Mouse (Mus musculus): ENCODE data around the gene Cacna1a.
"Not testable (repeated sequence)": the region's sequence is repeated elsewhere in the genome, so short reads cannot be mapped to it uniquely, and the experiment has no call there.

Cacna1a gene

GRCm38 (mm10) chr8:84661458-84661871 lies 273.2 kb downstream of the Cacna1a start:
- in situ Hi-C loops (cut with MboI; ENCODE audit: low pct_unique_long_range_greater_than_20kb in 1 of 2, low sequenced_read_pairs in 2 of 2, unreplicated experiment in 1 of 2) = no loop called here

GRCm38 (mm10) chr8:84661961-84662571 lies 273.8 kb downstream of the Cacna1a start:
- in situ Hi-C loops (cut with MboI; ENCODE audit: low pct_unique_long_range_greater_than_20kb in 1 of 2, low sequenced_read_pairs in 2 of 2, unreplicated experiment in 1 of 2) = no loop called here

- in situ Hi-C loops (cut with MboI; ENCODE audit: low pct_unique_long_range_greater_than_20kb in 1 of 2, low sequenced_read_pairs in 2 of 2, unreplicated experiment in 1 of 2) = no loop called here
Observed at GRCm38 (mm10) chr8:84662581-84663065, 274.4 kb downstream of the Cacna1a start, which contains the start of gene Ier2. Ier2 (minus strand) TSS chr8:84662852.

- in situ Hi-C loops (cut with MboI; ENCODE audit: low pct_unique_long_range_greater_than_20kb in 1 of 2, low sequenced_read_pairs in 2 of 2, unreplicated experiment in 1 of 2) = no loop called here
Observed at GRCm38 (mm10) chr8:84663483-84664327, 275.5 kb downstream of the Cacna1a start.

GRCm38 (mm10) chr8:84664566-84665384 lies 276.5 kb downstream of the Cacna1a start:
- in situ Hi-C loops (cut with MboI; ENCODE audit: low pct_unique_long_range_greater_than_20kb in 1 of 2, low sequenced_read_pairs in 2 of 2, unreplicated experiment in 1 of 2) = no loop called here

- in situ Hi-C loops (cut with MboI; ENCODE audit: low pct_unique_long_range_greater_than_20kb in 1 of 2, low sequenced_read_pairs in 2 of 2, unreplicated experiment in 1 of 2) = no loop called here
Observed at GRCm38 (mm10) chr8:84665385-84665893, 277.2 kb downstream of the Cacna1a start.

- in situ Hi-C loops (cut with MboI; ENCODE audit: low pct_unique_long_range_greater_than_20kb in 1 of 2, low sequenced_read_pairs in 2 of 2, unreplicated experiment in 1 of 2) = no loop called here
Observed at GRCm38 (mm10) chr8:84668081-84668480, 279.8 kb downstream of the Cacna1a start.

GRCm38 (mm10) chr8:84668731-84669485 lies 280.7 kb downstream of the Cacna1a start:
- in situ Hi-C loops (cut with MboI; ENCODE audit: low pct_unique_long_range_greater_than_20kb in 1 of 2, low sequenced_read_pairs in 2 of 2, unreplicated experiment in 1 of 2) = no loop called here

GRCm38 (mm10) chr8:84670295-84671006 lies 282.2 kb downstream of the Cacna1a start:
- in situ Hi-C loops (cut with MboI; ENCODE audit: low pct_unique_long_range_greater_than_20kb in 1 of 2, low sequenced_read_pairs in 2 of 2, unreplicated experiment in 1 of 2) = not testable (repeated sequence)

GRCm38 (mm10) chr8:84677305-84677704 lies 289.1 kb downstream of the Cacna1a start:
- in situ Hi-C loops (cut with MboI; ENCODE audit: low pct_unique_long_range_greater_than_20kb in 1 of 2, low sequenced_read_pairs in 2 of 2, unreplicated experiment in 1 of 2) = no loop called here

GRCm38 (mm10) chr8:84681476-84681875 lies 293.2 kb downstream of the Cacna1a start:
- in situ Hi-C loops (cut with MboI; ENCODE audit: low pct_unique_long_range_greater_than_20kb in 1 of 2, low sequenced_read_pairs in 2 of 2, unreplicated experiment in 1 of 2) = no loop called here

- in situ Hi-C loops (cut with MboI; ENCODE audit: low pct_unique_long_range_greater_than_20kb in 1 of 2, low sequenced_read_pairs in 2 of 2, unreplicated experiment in 1 of 2) = no loop called here
Observed at GRCm38 (mm10) chr8:84682257-84682656, 294.0 kb downstream of the Cacna1a start.

- in situ Hi-C loops (cut with MboI; ENCODE audit: low pct_unique_long_range_greater_than_20kb in 1 of 2, low sequenced_read_pairs in 2 of 2, unreplicated experiment in 1 of 2) = no loop called here
Observed at GRCm38 (mm10) chr8:84684537-84684936, 296.3 kb downstream of the Cacna1a start.

- in situ Hi-C loops (cut with MboI; ENCODE audit: low pct_unique_long_range_greater_than_20kb in 1 of 2, low sequenced_read_pairs in 2 of 2, unreplicated experiment in 1 of 2) = no loop called here
Observed at GRCm38 (mm10) chr8:84686191-84687002, 298.2 kb downstream of the Cacna1a start, which contains the start of gene Trmt1. Trmt1 (plus strand) TSS chr8:84686307.

GRCm38 (mm10) chr8:84687003-84687704 lies 298.9 kb downstream of the Cacna1a start:
- in situ Hi-C loops (cut with MboI; ENCODE audit: low pct_unique_long_range_greater_than_20kb in 1 of 2, low sequenced_read_pairs in 2 of 2, unreplicated experiment in 1 of 2) = no loop called here

GRCm38 (mm10) chr8:84687705-84688100 lies 299.5 kb downstream of the Cacna1a start, which contains the start of gene Nacc1:
Nacc1 (minus strand) TSS chr8:84687862.
- in situ Hi-C loops (cut with MboI; ENCODE audit: low pct_unique_long_range_greater_than_20kb in 1 of 2, low sequenced_read_pairs in 2 of 2, unreplicated experiment in 1 of 2) = no loop called here
